Mouse (Mus musculus): ENCODE results near the gene Nav2. TPM values are rescaled to one million over a fixed set of nuclear protein-coding genes. Genes with fewer than 3 reads are reported as not detected.

The Nav2 gene
- total and polyA plus RNA-seq, 3 experiments: under 0.01 TPM; not detected in 2

DNA sequence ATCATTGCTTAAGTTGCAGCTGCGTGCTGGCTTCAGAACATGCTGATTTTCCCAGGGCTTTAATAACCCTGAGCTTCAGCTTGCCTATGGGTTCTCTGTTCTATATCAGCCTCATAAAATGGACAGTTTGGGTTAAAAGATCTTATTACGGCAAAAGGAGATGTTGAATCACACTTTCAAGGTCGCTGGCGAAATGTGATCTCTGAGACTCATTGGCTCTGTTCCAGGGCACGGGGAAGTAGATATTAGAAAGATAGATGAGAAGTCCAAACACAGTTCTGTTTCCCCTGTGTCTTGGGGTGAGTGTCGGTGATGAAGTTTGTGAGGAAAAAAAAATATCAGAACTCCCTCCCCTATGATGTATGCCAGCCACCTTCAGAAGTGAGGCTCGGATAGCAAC, 98.4 kb downstream of the Nav2 start:
- TF ChIP-seq PAX5 (IDR thresholded peaks at IDR 0.05; ENCODE audit: low read length) (no peak), SIN3A (IDR thresholded peaks at IDR 0.05; ENCODE audit: low read length) (no peak), MYC (IDR thresholded peaks at IDR 0.05; ENCODE audit: low read depth, low read length) (no peak)
- H3K36me3 ChIP-seq (replicated peaks in 1 of 2; ENCODE audit: control insufficient read depth in 1 of 2, insufficient read depth in 1 of 2, low read length in 1 of 2): no peaks in the 10 kb centered on the region

DNA sequence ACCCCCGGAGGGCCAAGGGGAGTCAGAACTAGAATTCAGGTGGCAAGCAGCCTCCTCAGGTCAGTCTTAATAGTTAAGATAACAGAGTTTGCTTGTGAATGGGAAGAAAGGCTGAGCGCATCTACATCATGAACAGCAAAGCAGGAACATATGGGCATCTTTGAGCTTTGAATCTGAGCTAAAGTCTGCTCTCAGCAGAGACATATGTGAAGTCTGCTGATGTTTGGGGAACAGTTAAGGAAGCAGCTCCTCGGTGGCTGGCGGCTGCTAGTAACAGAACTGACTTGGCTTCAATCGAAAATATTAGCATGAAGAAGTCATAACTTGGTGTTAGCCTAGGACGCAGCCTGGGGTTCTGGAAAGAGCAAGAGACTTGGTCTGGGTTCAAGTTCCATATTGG, 102.2 kb downstream of the Nav2 start:
- H3K27me3 ChIP-seq (replicated peaks): peaks cover 86% of the 10 kb centered on the region
- no peak for DNase-seq (ENCODE audit: extremely low read depth)
- in situ Hi-C loops (cut with MboI; ENCODE audit: low pct_ligation_motif_present, low pct_unique_long_range_greater_than_20kb, low sequenced_read_pairs) (no loop called here), dilution Hi-C loops (cut with MboI; ENCODE audit: extremely low pct_ligation_motif_present, extremely low pct_unique_long_range_greater_than_20kb, low sequenced_read_pairs) (no loop called here)
- no peaks in the 10 kb centered on the region for H3K4me1 ChIP-seq (ENCODE audit: control insufficient read depth in 1 of 2, insufficient read depth in 2 of 2)
- no peak overlapping the region for H3K4me3 ChIP-seq (replicated peaks in 1 of 3; ENCODE audit: low read depth in 2 of 3, low read length in 2 of 3, poor library complexity in 1 of 3)
- H3K9me3 ChIP-seq (replicated peaks; ENCODE audit: low read length): no peaks in the 10 kb centered on the region
- H3K27ac ChIP-seq (ENCODE audit: insufficient read depth, low read depth): no peak overlapping the region
- no peak overlapping the region for H3K9ac ChIP-seq (ENCODE audit: insufficient read depth, low read depth)
- H3K36me3 ChIP-seq (replicated peaks in 1 of 2; ENCODE audit: control insufficient read depth in 1 of 2, insufficient read depth in 1 of 2, low read length in 1 of 2): no peaks in the 10 kb centered on the region
- H3K4me2 ChIP-seq (ENCODE audit: insufficient read depth, low read depth, poor library complexity, severe bottlenecking): no peak overlapping the region
- no peak for TF ChIP-seq MXI1 (IDR thresholded peaks at IDR 0.05; ENCODE audit: low read depth, low read length)
- no peak for TF ChIP-seq UBTF (IDR thresholded peaks at IDR 0.05; ENCODE audit: low read depth, low read length)
- TF ChIP-seq MAZ (IDR thresholded peaks at IDR 0.05; ENCODE audit: low read depth, low read length): no peak
- no peak for TF ChIP-seq ZC3H11A (IDR thresholded peaks at IDR 0.05; ENCODE audit: low read depth, low read length)
- no peak for TF ChIP-seq JUN (IDR thresholded peaks at IDR 0.05; ENCODE audit: insufficient read depth, low read depth, low read length)
- no peak for TF ChIP-seq NRF1 (IDR thresholded peaks at IDR 0.05; ENCODE audit: low read depth, low read length)
- no peak for TF ChIP-seq JUND (conservative IDR thresholded peaks at IDR 0.05; ENCODE audit: low read depth, low read length)
- no peak for TF ChIP-seq TCF12 (IDR thresholded peaks at IDR 0.05; ENCODE audit: low read depth, low read length)
- H3K79me2 ChIP-seq (replicated peaks; ENCODE audit: control insufficient read depth, extremely low read depth, insufficient read depth, poor library complexity, severe bottlenecking): no peaks in the 10 kb centered on the region

More for the DNA sequence above, 98.4 kb downstream of the Nav2 start:
- DNase-seq (ENCODE audit: extremely low read depth): no peak
- H3K9ac ChIP-seq (ENCODE audit: insufficient read depth, low read depth): no peak overlapping the region
- no peaks in the 10 kb centered on the region for H3K4me1 ChIP-seq (ENCODE audit: control insufficient read depth in 1 of 2, insufficient read depth in 2 of 2)
- H3K79me2 ChIP-seq (replicated peaks; ENCODE audit: control insufficient read depth, extremely low read depth, insufficient read depth, poor library complexity, severe bottlenecking): no peaks in the 10 kb centered on the region
- H3K4me2 ChIP-seq (ENCODE audit: insufficient read depth, low read depth, poor library complexity, severe bottlenecking): no peak overlapping the region
- in situ Hi-C loops (cut with MboI; ENCODE audit: low pct_ligation_motif_present, low pct_unique_long_range_greater_than_20kb, low sequenced_read_pairs): no loop called here
- dilution Hi-C loops (cut with MboI; ENCODE audit: extremely low pct_ligation_motif_present, extremely low pct_unique_long_range_greater_than_20kb, low sequenced_read_pairs): no loop called here
- no peak overlapping the region for H3K4me3 ChIP-seq (replicated peaks in 1 of 3; ENCODE audit: low read depth in 2 of 3, low read length in 2 of 3, poor library complexity in 1 of 3)
- H3K27me3 ChIP-seq (replicated peaks): peaks cover 81% of the 10 kb centered on the region
- no peaks in the 10 kb centered on the region for H3K9me3 ChIP-seq (replicated peaks; ENCODE audit: low read length)
- no peak overlapping the region for H3K27ac ChIP-seq (ENCODE audit: insufficient read depth, low read depth)

DNA sequence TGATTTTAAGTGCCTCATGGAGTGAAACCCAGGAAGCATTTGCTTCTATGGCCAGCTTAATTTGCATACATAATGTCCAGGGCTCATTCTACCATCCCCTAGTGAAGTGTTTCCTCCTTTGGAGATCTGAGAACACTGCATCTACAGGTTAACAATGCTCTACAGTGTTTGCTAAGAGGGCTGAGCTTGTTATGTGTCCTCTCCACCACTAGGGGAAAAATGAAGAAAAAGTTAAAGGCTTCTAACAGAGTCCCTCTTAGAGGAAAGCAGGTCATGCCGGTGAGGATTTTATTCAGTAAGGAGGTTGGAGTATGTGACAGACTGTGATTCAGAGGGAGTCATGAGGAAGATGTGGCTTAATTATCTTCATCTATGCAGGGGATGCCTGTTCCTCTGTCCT, 103.5 kb downstream of the Nav2 start:
- no peak overlapping the region for H3K4me2 ChIP-seq (ENCODE audit: insufficient read depth, low read depth, poor library complexity, severe bottlenecking)
- TF ChIP-seq NRF1 (IDR thresholded peaks at IDR 0.05; ENCODE audit: low read depth, low read length) (no peak), POLR2AphosphoS2 (IDR thresholded peaks at IDR 0.05; ENCODE audit: low read depth, low read length) (no peak)
- no peaks in the 10 kb centered on the region for H3K9me3 ChIP-seq (replicated peaks; ENCODE audit: low read length)
- H3K79me2 ChIP-seq (replicated peaks; ENCODE audit: control insufficient read depth, extremely low read depth, insufficient read depth, poor library complexity, severe bottlenecking): no peaks in the 10 kb centered on the region
- H3K36me3 ChIP-seq (replicated peaks in 1 of 2; ENCODE audit: control insufficient read depth in 1 of 2, insufficient read depth in 1 of 2, low read length in 1 of 2): no peaks in the 10 kb centered on the region
- H3K27ac ChIP-seq (ENCODE audit: insufficient read depth, low read depth): no peak overlapping the region
- H3K9ac ChIP-seq (ENCODE audit: insufficient read depth, low read depth): no peak overlapping the region
- dilution Hi-C loops (cut with MboI; ENCODE audit: extremely low pct_ligation_motif_present, extremely low pct_unique_long_range_greater_than_20kb, low sequenced_read_pairs) (no loop called here), in situ Hi-C loops (cut with MboI; ENCODE audit: low pct_ligation_motif_present, low pct_unique_long_range_greater_than_20kb, low sequenced_read_pairs) (no loop called here)
- H3K4me3 ChIP-seq (replicated peaks in 1 of 3; ENCODE audit: low read depth in 2 of 3, low read length in 2 of 3, poor library complexity in 1 of 3): no peak overlapping the region
- no peak for DNase-seq (ENCODE audit: extremely low read depth)
- H3K4me1 ChIP-seq (ENCODE audit: control insufficient read depth in 1 of 2, insufficient read depth in 2 of 2): no peaks in the 10 kb centered on the region
- H3K27me3 ChIP-seq (replicated peaks): peaks cover 85% of the 10 kb centered on the region
